Mouse (Mus musculus): Measurements from ENCODE around the gene Hook2.
A peak's percentile ranks its signal among the peaks of the same experiment; 100 is the strongest.

GRCm38 (mm10) chr8:84975434-84975833, 15.0 kb upstream of the Hook2 start:
- TF ChIP-seq EP300 (IDR thresholded peaks at IDR 0.05; ENCODE audit: low read depth) (0 out of 2 replicates have a peak, but pooled peaks have one; percentile 33), CTCF (IDR thresholded peaks at IDR 0.05; ENCODE audit: low read depth) (peak; percentile 96)

All from liver, postnatal 0 days (tissue).